Mouse (Mus musculus): Measurements from ENCODE around the gene Vwf.

Gene Vwf

GRCm38 (mm10) chr6:125586042-125586566 lies 39.5 kb downstream of the Vwf start:
- no peak for DNase-seq (ENCODE audit: low spot score)

GRCm38 (mm10) chr6:125588241-125588640 lies 41.7 kb downstream of the Vwf start:
- peak; percentile 32 for DNase-seq (ENCODE audit: low spot score)

GRCm38 (mm10) chr6:125589075-125589474 lies 42.5 kb downstream of the Vwf start:
- no peak for DNase-seq (ENCODE audit: low spot score)

GRCm38 (mm10) chr6:125590056-125590455 lies 43.5 kb downstream of the Vwf start:
- no peak for DNase-seq (ENCODE audit: low spot score)

GRCm38 (mm10) chr6:125590471-125590870 lies 43.9 kb downstream of the Vwf start:
- DNase-seq (ENCODE audit: low spot score), result no peak

- DNase-seq (ENCODE audit: low spot score), result no peak
Measured at GRCm38 (mm10) chr6:125591652-125592385, 45.2 kb downstream of the Vwf start.

GRCm38 (mm10) chr6:125592536-125592935 lies 46.0 kb downstream of the Vwf start:
- DNase-seq (ENCODE audit: low spot score), result no peak

GRCm38 (mm10) chr6:125594311-125594710 lies 47.7 kb downstream of the Vwf start:
- no peak for DNase-seq (ENCODE audit: low spot score)

GRCm38 (mm10) chr6:125594825-125595224 lies 48.3 kb downstream of the Vwf start:
- DNase-seq (ENCODE audit: low spot score), result no peak

- no peak for DNase-seq (ENCODE audit: low spot score)
Measured at GRCm38 (mm10) chr6:125596701-125597318, 50.2 kb downstream of the Vwf start.

- no peak for DNase-seq (ENCODE audit: low spot score)
Measured at GRCm38 (mm10) chr6:125597716-125598115, 51.1 kb downstream of the Vwf start.

- DNase-seq (ENCODE audit: low spot score), result peak; percentile 61
Measured at GRCm38 (mm10) chr6:125600036-125600558, 53.5 kb downstream of the Vwf start.

- no peak for DNase-seq (ENCODE audit: low spot score)
Measured at GRCm38 (mm10) chr6:125600669-125601068, 54.1 kb downstream of the Vwf start.

- DNase-seq (ENCODE audit: low spot score), result no peak
Measured at GRCm38 (mm10) chr6:125601190-125601589, 54.6 kb downstream of the Vwf start.

GRCm38 (mm10) chr6:125601748-125602147 lies 55.2 kb downstream of the Vwf start:
- no peak for DNase-seq (ENCODE audit: low spot score)

GRCm38 (mm10) chr6:125602354-125602753 lies 55.8 kb downstream of the Vwf start:
- no peak for DNase-seq (ENCODE audit: low spot score)

GRCm38 (mm10) chr6:125603234-125603633 lies 56.7 kb downstream of the Vwf start:
- peak; percentile 83 for DNase-seq (ENCODE audit: low spot score)

GRCm38 (mm10) chr6:125603678-125604462 lies 57.3 kb downstream of the Vwf start:
- no peak for DNase-seq (ENCODE audit: low spot score)

GRCm38 (mm10) chr6:125604463-125605191 lies 58.1 kb downstream of the Vwf start:
- peak; percentile 50 for DNase-seq (ENCODE audit: low spot score)

GRCm38 (mm10) chr6:125609025-125609424 lies 62.5 kb downstream of the Vwf start:
- no peak for DNase-seq (ENCODE audit: low spot score)

GRCm38 (mm10) chr6:125617855-125618254 lies 71.3 kb downstream of the Vwf start:
- no peak for DNase-seq (ENCODE audit: low spot score)

- DNase-seq (ENCODE audit: low spot score), result no peak
Measured at GRCm38 (mm10) chr6:125620764-125621163, 74.2 kb downstream of the Vwf start.
